33 mouse cellular contexts compared by ENCODE assay signal in genomic region chr15:27697632-27698031, GRCm38 (mm10).
"Had no signal": no experiment of that assay in that cellular context is flagged by ENCODE, and none has a peak within 500 bp of the region (broad histone marks: within the 10 kb centered on the region; RNA-seq: fewer than 3 reads in every experiment).

No protein-coding gene starts in this region.

- ATAC-seq: liver, embryonic 12.5 days; liver, postnatal 0 days; lung, postnatal 0 days; midbrain, embryonic 13.5 days; midbrain, embryonic 15.5 days; midbrain, embryonic 16.5 days had no signal

- H3K4me2 ChIP-seq: limb, embryonic 12.5 days; limb, embryonic 13.5 days; limb, embryonic 15.5 days; liver, embryonic 11.5 days; liver, embryonic 12.5 days; liver, embryonic 13.5 days; liver, embryonic 15.5 days; lung, embryonic 14.5 days; lung, embryonic 15.5 days; midbrain, embryonic 12.5 days; midbrain, embryonic 13.5 days; midbrain, embryonic 15.5 days; neural tube, embryonic 12.5 days; neural tube, embryonic 13.5 days had no signal

- H3K9ac ChIP-seq: limb, embryonic 12.5 days; limb, embryonic 13.5 days; limb, embryonic 15.5 days; liver, embryonic 12.5 days; liver, embryonic 13.5 days; liver, embryonic 14.5 days; liver, embryonic 15.5 days; liver, postnatal 0 days; lung, embryonic 14.5 days; lung, embryonic 15.5 days; midbrain, embryonic 12.5 days; midbrain, embryonic 13.5 days; midbrain, embryonic 15.5 days; neural tube, embryonic 12.5 days; neural tube, embryonic 13.5 days had no signal

- H3K27ac ChIP-seq: left cerebral cortex, adult 2 months; limb, embryonic 10.5 days; limb, embryonic 12.5 days; limb, embryonic 13.5 days; limb, embryonic 15.5 days; liver, embryonic 12.5 days; liver, embryonic 13.5 days; liver, embryonic 14.5 days; liver, embryonic 15.5 days; lung, embryonic 15.5 days; macrophage; midbrain, embryonic 10.5 days; midbrain, embryonic 12.5 days; midbrain, embryonic 13.5 days; midbrain, embryonic 15.5 days; neural tube, embryonic 12.5 days; neural tube, embryonic 13.5 days had no signal

- H3K4me3 ChIP-seq: left cerebral cortex, adult 2 months; limb, embryonic 10.5 days; limb, embryonic 12.5 days; limb, embryonic 13.5 days; limb, embryonic 15.5 days; liver, embryonic 12.5 days; liver, embryonic 13.5 days; liver, embryonic 15.5 days; lung, embryonic 15.5 days; megakaryocyte, embryonic 14.5 days; midbrain, embryonic 10.5 days; midbrain, embryonic 12.5 days; midbrain, embryonic 13.5 days; midbrain, embryonic 15.5 days; myocyte; neural tube, embryonic 12.5 days; neural tube, embryonic 13.5 days had no signal

- DNase-seq: left cerebral cortex, postnatal 4 days; liver; liver, embryonic 13.5 days; liver, postnatal 0 days; lung, adult 18-20 months; lung, adult 2 months; lung, embryonic 14.5 days; lung, postnatal 10 days; lung, postnatal 14 days; lung, postnatal 36 days; lung, postnatal 4 days; midbrain, embryonic 14.5 days had no signal

- H3K9me3 ChIP-seq: limb, embryonic 10.5 days; limb, embryonic 12.5 days; limb, embryonic 13.5 days; limb, embryonic 15.5 days; liver, embryonic 12.5 days; liver, embryonic 13.5 days; liver, embryonic 15.5 days; lung, embryonic 15.5 days; megakaryocyte, embryonic 14.5 days; midbrain, embryonic 10.5 days; midbrain, embryonic 12.5 days; midbrain, embryonic 13.5 days; midbrain, embryonic 15.5 days; neural tube, embryonic 12.5 days; neural tube, embryonic 13.5 days had no signal

- H3K27me3 ChIP-seq: limb, embryonic 12.5 days; limb, embryonic 13.5 days; limb, embryonic 15.5 days; liver, embryonic 12.5 days; liver, embryonic 13.5 days; liver, embryonic 15.5 days; lung, embryonic 15.5 days; midbrain, embryonic 13.5 days; midbrain, embryonic 15.5 days; neural tube, embryonic 12.5 days; neural tube, embryonic 13.5 days had no signal

- H3K36me3 ChIP-seq: limb, embryonic 10.5 days; limb, embryonic 12.5 days; limb, embryonic 13.5 days; limb, embryonic 15.5 days; liver, embryonic 12.5 days; liver, embryonic 13.5 days; liver, embryonic 15.5 days; lung, embryonic 15.5 days; midbrain, embryonic 10.5 days; midbrain, embryonic 12.5 days; midbrain, embryonic 13.5 days; midbrain, embryonic 15.5 days; neural tube, embryonic 12.5 days; neural tube, embryonic 13.5 days had no signal
